Mouse (Mus musculus) embryonic facial prominence, embryonic 12.5 days (tissue): ENCODE measurements around the gene Pax7. TPM values are rescaled to one million over a fixed set of nuclear protein-coding genes. Genes with fewer than 3 reads are reported as not detected.

Experiments
- ATAC-seq: fragments of 200-750 bp; cut with Nextera tagmentation; 2 replicates; pipeline ENCODE4 v1.8.0; 2017; ENCODE audit not compliant: insufficient number of reproducible peaks, insufficient read depth, low FRiP score, low TSS enrichment
- H3K27ac ChIP-seq: fragments of 300-500 bp; sonication (generic); 2 replicates; pipeline ENCODE4 v1.5.1; 2016; ENCODE audit warnings: mild to moderate bottlenecking
- H3K27me3 ChIP-seq: fragments of 300-500 bp; sonication (generic); 2 replicates; pipeline ENCODE4 v1.6.1; 2016; ENCODE audit warnings: mild to moderate bottlenecking, moderate library complexity
- H3K36me3 ChIP-seq: fragments of 300-500 bp; sonication (generic); 2 replicates; pipeline ENCODE4 v1.6.1; 2016; ENCODE audit warnings: mild to moderate bottlenecking
- H3K4me1 ChIP-seq: fragments of 300-500 bp; sonication (generic); 2 replicates; pipeline ENCODE4 v1.6.1; 2016
- H3K4me2 ChIP-seq: fragments of 300-500 bp; sonication (generic); replicated peaks from 2 replicates; pipeline ENCODE4 v1.6.1; 2016; ENCODE audit warnings: mild to moderate bottlenecking, moderate library complexity
- H3K4me3 ChIP-seq: fragments of 300-500 bp; sonication (generic); 2 replicates; pipeline ENCODE4 v1.5.1; 2016; ENCODE audit warnings: mild to moderate bottlenecking
- H3K9ac ChIP-seq: fragments of 300-500 bp; sonication (generic); 2 replicates; pipeline ENCODE4 v1.6.1; 2016; ENCODE audit warnings: mild to moderate bottlenecking, moderate library complexity
- H3K9me3 ChIP-seq: fragments of 300-500 bp; sonication (generic); 2 replicates; pipeline ENCODE4 v1.6.1; 2016; ENCODE audit warnings: mild to moderate bottlenecking, moderate library complexity
- WGBS: fragments of 180-500 bp; shearing (Covaris S2); methylation state at CpG from one replicate; pipeline ENCODE4 v1.1.7; 2016; 5-methylcytosine and 5-hydroxymethylcytosine counted together
- polyA plus RNA-seq: library from polyadenylated mRNA; unstranded; fragments of >200 nt; fragmentation: Nextera tagmentation; extraction: Ambion mirVana; gene quantifications from 2 replicates; pipeline ENCODE4 v1.2.1, GENCODE M21; 2016

Gene Pax7
- polyA plus RNA-seq, 1 experiment from 2014 or later = 1.3 TPM

GRCm38 (mm10) chr4:139743626-139744025 lies 89.7 kb downstream of the Pax7 start:
- Histone ChIP-seq H3K4me1 (peaks cover 19% of the 10 kb centered on the region; the same call in 1 of the 2 replicates), H3K27ac (no peak overlapping the region), H3K36me3 (no peaks in the 10 kb centered on the region), H3K4me2 (no peak overlapping the region), H3K4me3 (no peak overlapping the region), H3K9me3 (no peaks in the 10 kb centered on the region), H3K27me3 (0 out of 2 replicates have a peak, but pooled peaks cover 3% of the 10 kb centered on the region), H3K9ac (no peak overlapping the region)
- ATAC-seq = no peak
- 64% methylated on average over 3 of the region's 3 CpGs for WGBS

- 0 out of 2 replicates have a peak, but pooled peaks cover 3% of the 10 kb centered on the region for H3K27me3 ChIP-seq
- no peaks in the 10 kb centered on the region for H3K36me3 ChIP-seq
- H3K9ac ChIP-seq = no peak overlapping the region
- no peak overlapping the region for H3K27ac ChIP-seq
- 88% methylated on average over 9 of the region's 9 CpGs for WGBS
- no peak for ATAC-seq
- H3K4me1 ChIP-seq = no peaks in the 10 kb centered on the region
- no peaks in the 10 kb centered on the region for H3K9me3 ChIP-seq
- no peak overlapping the region for H3K4me3 ChIP-seq
- no peak overlapping the region for H3K4me2 ChIP-seq
Observed at GRCm38 (mm10) chr4:139737035-139737434, 96.3 kb downstream of the Pax7 start.

GRCm38 (mm10) chr4:139727101-139727500 lies 106.2 kb downstream of the Pax7 start:
- no peak overlapping the region for H3K9ac ChIP-seq
- peaks cover 6% of the 10 kb centered on the region; the same call in 1 of the 2 replicates for H3K4me1 ChIP-seq
- H3K36me3 ChIP-seq = no peaks in the 10 kb centered on the region
- 56% methylated on average over 2 of the region's 2 CpGs for WGBS
- no peak overlapping the region for H3K4me3 ChIP-seq
- no peaks in the 10 kb centered on the region for H3K9me3 ChIP-seq
- no peak overlapping the region for H3K4me2 ChIP-seq
- no peak for ATAC-seq
- H3K27me3 ChIP-seq = no peaks in the 10 kb centered on the region
- no peak overlapping the region for H3K27ac ChIP-seq

- ATAC-seq = no peak
- WGBS = 45% methylated on average over 15 of the region's 15 CpGs
- H3K27me3 ChIP-seq = no peaks in the 10 kb centered on the region
Observed at GRCm38 (mm10) chr4:139725421-139725820, 107.9 kb downstream of the Pax7 start.

GRCm38 (mm10) chr4:139724296-139724695 lies 109.0 kb downstream of the Pax7 start:
- Histone ChIP-seq H3K4me1 (peaks cover 6% of the 10 kb centered on the region; the same call in 1 of the 2 replicates), H3K36me3 (no peaks in the 10 kb centered on the region), H3K9ac (no peak overlapping the region), H3K27ac (no peak overlapping the region), H3K4me3 (no peak overlapping the region), H3K4me2 (peak overlapping the region; percentile 37), H3K27me3 (peaks cover 5% of the 10 kb centered on the region; the same call in 1 of the 2 replicates), H3K9me3 (no peaks in the 10 kb centered on the region)
- no peak for ATAC-seq
- 71% methylated on average over 4 of the region's 4 CpGs for WGBS

More at GRCm38 (mm10) chr4:139725421-139725820, 107.9 kb downstream of the Pax7 start:
- H3K4me2 ChIP-seq = no peak overlapping the region
- no peak overlapping the region for H3K27ac ChIP-seq
- H3K9ac ChIP-seq = no peak overlapping the region
- no peak overlapping the region for H3K4me3 ChIP-seq
- H3K36me3 ChIP-seq = no peaks in the 10 kb centered on the region
- peaks cover 6% of the 10 kb centered on the region; the same call in 1 of the 2 replicates for H3K4me1 ChIP-seq
- no peaks in the 10 kb centered on the region for H3K9me3 ChIP-seq

GRCm38 (mm10) chr4:139718978-139719377 lies 114.3 kb downstream of the Pax7 start:
- Histone ChIP-seq H3K27me3 (peaks cover 9% of the 10 kb centered on the region; the same call in 1 of the 2 replicates), H3K36me3 (no peaks in the 10 kb centered on the region), H3K27ac (no peak overlapping the region), H3K9ac (no peak overlapping the region), H3K4me1 (peaks cover 14% of the 10 kb centered on the region), H3K9me3 (no peaks in the 10 kb centered on the region), H3K4me2 (no peak overlapping the region), H3K4me3 (no peak overlapping the region)
- ATAC-seq = no peak
- WGBS = 87% methylated on average over 5 of the region's 5 CpGs

- no peak overlapping the region for H3K4me2 ChIP-seq
- no peak overlapping the region for H3K27ac ChIP-seq
- peaks cover 14% of the 10 kb centered on the region for H3K4me1 ChIP-seq
- no peaks in the 10 kb centered on the region for H3K9me3 ChIP-seq
- WGBS = 82% methylated on average over 10 of the region's 10 CpGs
- H3K36me3 ChIP-seq = no peaks in the 10 kb centered on the region
- no peak overlapping the region for H3K4me3 ChIP-seq
- peaks cover 12% of the 10 kb centered on the region; the same call in 1 of the 2 replicates for H3K27me3 ChIP-seq
- H3K9ac ChIP-seq = no peak overlapping the region
- no peak for ATAC-seq
Observed at GRCm38 (mm10) chr4:139716477-139717169, 116.7 kb downstream of the Pax7 start.

GRCm38 (mm10) chr4:139715241-139715932 lies 117.9 kb downstream of the Pax7 start:
- Histone ChIP-seq H3K27me3 (peaks cover 16% of the 10 kb centered on the region; the same call in 1 of the 2 replicates), H3K4me2 (0 out of 2 replicates have a peak overlapping the region, but pooled peaks have one; percentile 15), H3K9ac (no peak overlapping the region), H3K27ac (0 out of 2 replicates have a peak overlapping the region, but pooled peaks have one; percentile 9), H3K36me3 (no peaks in the 10 kb centered on the region), H3K4me1 (peaks cover 20% of the 10 kb centered on the region), H3K4me3 (no peak overlapping the region), H3K9me3 (no peaks in the 10 kb centered on the region)
- peak; percentile 37; the same call in 1 of the 2 replicates for ATAC-seq
- 12% methylated on average over 13 of the region's 13 CpGs for WGBS

- ATAC-seq = no peak
- WGBS = 38% methylated on average over 25 of the region's 25 CpGs
Observed at GRCm38 (mm10) chr4:139710467-139711334, 122.6 kb downstream of the Pax7 start.

GRCm38 (mm10) chr4:139705986-139706385 lies 127.3 kb downstream of the Pax7 start:
- ATAC-seq = no peak
- Histone ChIP-seq H3K4me2 (no peak overlapping the region), H3K36me3 (no peaks in the 10 kb centered on the region), H3K4me3 (no peak overlapping the region), H3K27ac (no peak overlapping the region), H3K27me3 (peaks cover 6% of the 10 kb centered on the region; the same call in 1 of the 2 replicates), H3K4me1 (0 out of 2 replicates have a peak, but pooled peaks cover 5% of the 10 kb centered on the region), H3K9me3 (no peaks in the 10 kb centered on the region), H3K9ac (no peak overlapping the region)
- WGBS = 78% methylated on average over 5 of the region's 5 CpGs

More at GRCm38 (mm10) chr4:139710467-139711334, 122.6 kb downstream of the Pax7 start:
- no peaks in the 10 kb centered on the region for H3K36me3 ChIP-seq
- no peaks in the 10 kb centered on the region for H3K9me3 ChIP-seq
- H3K27ac ChIP-seq = no peak overlapping the region
- H3K4me1 ChIP-seq = peaks cover 19% of the 10 kb centered on the region
- H3K27me3 ChIP-seq = 0 out of 2 replicates have a peak, but pooled peaks cover 7% of the 10 kb centered on the region
- H3K9ac ChIP-seq = no peak overlapping the region
- no peak overlapping the region for H3K4me2 ChIP-seq
- H3K4me3 ChIP-seq = no peak overlapping the region

- Histone ChIP-seq H3K9ac (no peak overlapping the region), H3K27me3 (peaks cover 5% of the 10 kb centered on the region; the same call in 1 of the 2 replicates), H3K36me3 (no peaks in the 10 kb centered on the region), H3K4me2 (no peak overlapping the region), H3K4me1 (no peaks in the 10 kb centered on the region), H3K4me3 (no peak overlapping the region), H3K9me3 (no peaks in the 10 kb centered on the region), H3K27ac (no peak overlapping the region)
- ATAC-seq = no peak
- 84% methylated on average over 11 of the region's 11 CpGs for WGBS
Observed at GRCm38 (mm10) chr4:139703468-139703867, 129.9 kb downstream of the Pax7 start.
